9 mouse cellular contexts compared by ENCODE assay signal in the genomic region with DNA sequence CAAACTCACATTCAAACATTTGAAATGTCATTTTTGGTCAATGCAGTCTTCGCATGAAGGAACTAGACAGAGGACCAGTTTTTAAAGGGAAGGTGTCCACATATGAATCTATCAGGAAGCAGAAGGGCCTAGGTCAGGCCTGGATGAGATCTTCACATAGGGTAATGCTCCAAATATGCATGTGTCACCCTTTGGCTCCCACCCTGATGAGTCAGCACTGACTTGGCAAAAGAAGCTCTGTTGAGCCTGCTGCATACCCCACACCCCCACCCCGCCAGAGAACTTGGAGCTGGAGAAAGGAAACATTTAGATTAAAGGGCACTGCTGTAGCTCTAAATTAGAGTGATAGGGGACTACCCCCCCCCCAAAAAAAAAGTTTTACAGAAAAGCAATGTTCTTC.
A peak's percentile ranks its signal among the peaks of the same experiment; 100 is the strongest.
DNase-seq lines count a peak whose midpoint lies in the region; ATAC-seq lines count a peak whose summit lies in the region.
"Had no signal": no experiment of that assay in that cellular context is flagged by ENCODE, and none has a peak within 500 bp of the region (broad histone marks: within the 10 kb centered on the region; RNA-seq: fewer than 3 reads in every experiment).

No protein-coding gene starts in this region.

- WGBS in forebrain, embryonic 15.5 days = 81% methylated on average over 2 of the region's 2 CpGs
- 81% methylated on average over 2 of the region's 2 CpGs for WGBS in forebrain, embryonic 13.5 days

- H3K9me3 ChIP-seq in forebrain, embryonic 15.5 days = no peaks in the 10 kb centered on the region
- H3K9me3 ChIP-seq in forebrain, embryonic 13.5 days (replicated peaks) = no peaks in the 10 kb centered on the region
- H3K9me3 ChIP-seq: megakaryocyte, embryonic 14.5 days had no signal

- H3K9ac ChIP-seq in forebrain, embryonic 15.5 days (replicated peaks) = no peak overlapping the region
- H3K9ac ChIP-seq in forebrain, embryonic 13.5 days = no peak overlapping the region

- DNase-seq in cerebellum, postnatal 14 days = peak; percentile 41 to 57
- DNase-seq in urinary bladder, postnatal 14 days (ENCODE audit: low spot score) = peak; percentile 76
- DNase-seq in urinary bladder, adult 2 months (ENCODE audit: low spot score) = no peak
- DNase-seq in heart, postnatal 36 days = peak; percentile 73 to 74
- peak; percentile 20 for DNase-seq in ovary, postnatal 10 days (ENCODE audit: low spot score)

- no peaks in the 10 kb centered on the region for H3K27me3 ChIP-seq in forebrain, embryonic 15.5 days
- H3K27me3 ChIP-seq in forebrain, embryonic 13.5 days = no peaks in the 10 kb centered on the region

- H3K27ac ChIP-seq in forebrain, embryonic 15.5 days (replicated peaks) = no peak overlapping the region
- H3K27ac ChIP-seq in forebrain, embryonic 13.5 days = no peak overlapping the region

- H3K4me3 ChIP-seq in forebrain, embryonic 15.5 days = no peak overlapping the region
- no peak overlapping the region for H3K4me3 ChIP-seq in forebrain, embryonic 13.5 days
- H3K4me3 ChIP-seq: megakaryocyte, embryonic 14.5 days had no signal

- H3K4me2 ChIP-seq in forebrain, embryonic 15.5 days (replicated peaks) = no peak overlapping the region
- H3K4me2 ChIP-seq in forebrain, embryonic 13.5 days = no peak overlapping the region

- H3K36me3 ChIP-seq in forebrain, embryonic 15.5 days = no peaks in the 10 kb centered on the region
- no peaks in the 10 kb centered on the region for H3K36me3 ChIP-seq in forebrain, embryonic 13.5 days (ENCODE audit: poor library complexity, severe bottlenecking)

- peaks cover 3% of the 10 kb centered on the region; the same call in 1 of the 2 replicates for H3K4me1 ChIP-seq in forebrain, embryonic 15.5 days
- peaks cover 4% of the 10 kb centered on the region for H3K4me1 ChIP-seq in forebrain, embryonic 13.5 days

- no peak for ATAC-seq in cerebellum, adult (ENCODE audit: insufficient number of reproducible peaks, low FRiP score, low TSS enrichment)
- no peak for ATAC-seq in forebrain, embryonic 15.5 days (replicated peaks)
- ATAC-seq in forebrain, embryonic 13.5 days = no peak

- intact Hi-C loops in heart, postnatal 36 days (cut with DNase I) = no loop called here
